Mouse (Mus musculus): ENCODE data around the gene Hexim2.

The Hexim2 gene

GRCm38 (mm10) chr11:103172392-103173040 lies 40.3 kb downstream of the Hexim2 start:
- DNase-seq (ENCODE audit: low read depth, low spot score): no peak

GRCm38 (mm10) chr11:103173041-103173770 lies 41.0 kb downstream of the Hexim2 start:
- no peak for DNase-seq (ENCODE audit: low read depth, low spot score)

- DNase-seq (ENCODE audit: low read depth, low spot score): peak; percentile 34
Observed at GRCm38 (mm10) chr11:103173771-103174344, 41.6 kb downstream of the Hexim2 start.

DNA sequence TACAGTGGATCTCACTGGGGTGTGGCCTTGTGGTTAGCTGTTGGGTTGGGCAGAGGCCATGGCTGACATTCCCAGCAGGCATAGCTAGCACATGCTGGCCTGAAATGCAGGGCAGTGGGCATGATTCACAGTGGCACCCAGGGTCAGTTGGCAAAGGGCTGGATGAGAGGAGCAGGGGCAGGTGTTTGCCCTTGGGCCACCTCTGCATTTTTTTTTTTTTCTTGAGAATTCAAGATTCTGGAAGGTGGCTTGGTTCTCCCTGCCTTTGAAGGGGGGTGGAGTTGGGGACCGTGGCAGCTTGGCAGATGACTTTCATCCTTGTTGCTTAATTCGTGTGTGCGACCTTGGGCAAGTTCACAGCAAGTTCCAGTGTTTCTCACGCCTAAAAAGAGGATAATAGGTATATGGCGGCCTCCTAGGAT lies 42.2 kb downstream of the Hexim2 start:
- DNase-seq (ENCODE audit: low read depth, low spot score): peak; percentile 80

DNA sequence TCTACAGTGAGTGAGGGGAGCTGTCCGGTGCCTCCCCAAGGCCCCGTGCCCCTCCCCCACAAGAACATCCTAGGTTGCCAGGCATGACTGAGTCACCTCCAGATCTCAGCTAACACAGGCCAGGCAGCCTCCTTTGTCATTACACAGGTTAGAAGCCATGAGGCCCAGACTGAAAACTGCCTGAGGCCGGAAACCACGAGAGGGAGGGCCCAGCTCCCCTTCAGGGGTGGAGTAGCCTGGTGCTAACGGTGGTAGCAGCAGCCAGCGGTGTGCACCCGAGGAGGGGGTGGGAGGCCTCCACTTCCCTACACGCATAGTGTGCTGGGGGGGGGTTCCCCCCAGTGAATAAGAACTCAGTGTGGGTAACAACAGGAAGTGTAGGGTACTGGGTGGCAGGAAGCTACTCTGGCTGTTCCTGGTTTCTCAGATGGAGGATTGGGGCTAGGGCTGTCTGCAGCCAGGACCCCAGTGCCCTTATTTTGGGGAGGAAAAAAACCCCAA lies 42.7 kb downstream of the Hexim2 start:
- peak; percentile 90 for DNase-seq (ENCODE audit: low read depth, low spot score)

DNA sequence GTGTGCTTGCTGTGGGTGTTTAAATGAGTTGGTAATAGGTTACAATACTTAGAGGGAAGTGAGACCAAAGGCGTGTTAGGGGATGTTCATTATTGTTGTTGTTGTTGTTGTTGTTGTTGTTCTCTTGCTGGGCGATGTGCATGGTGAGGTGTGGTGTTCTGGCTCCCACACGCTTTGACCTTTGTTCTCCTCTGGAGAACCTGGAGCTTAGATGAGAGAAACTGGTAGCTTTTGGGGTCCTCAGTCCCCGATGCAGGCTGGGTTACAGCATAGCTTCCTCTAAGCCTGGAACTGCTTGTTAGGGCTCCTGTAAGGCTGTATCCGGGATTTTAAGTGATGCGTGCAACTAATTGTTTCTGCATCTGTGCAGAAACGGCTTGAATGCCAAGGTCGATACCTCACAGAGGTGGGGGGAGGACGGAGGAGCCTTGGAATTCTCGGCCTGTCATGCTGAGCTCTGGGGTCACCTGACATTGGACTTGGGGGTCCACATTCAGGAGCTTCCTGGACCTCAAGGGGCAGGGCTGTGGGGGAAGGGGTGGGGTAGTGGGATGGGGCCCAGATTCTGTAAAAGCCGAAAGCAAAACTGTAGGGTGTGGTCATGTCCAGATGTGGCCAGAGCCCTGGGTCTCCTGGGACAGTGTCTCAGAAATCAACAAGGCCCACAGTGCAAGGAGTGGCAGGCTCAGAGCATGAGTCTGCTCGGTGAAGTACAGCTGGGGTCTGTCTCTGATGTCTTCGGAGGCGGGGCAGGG lies 43.6 kb downstream of the Hexim2 start:
- DNase-seq (ENCODE audit: low read depth, low spot score): peak; percentile 78

GRCm38 (mm10) chr11:103176510-103176909 lies 44.3 kb downstream of the Hexim2 start:
- DNase-seq (ENCODE audit: low read depth, low spot score): no peak

DNA sequence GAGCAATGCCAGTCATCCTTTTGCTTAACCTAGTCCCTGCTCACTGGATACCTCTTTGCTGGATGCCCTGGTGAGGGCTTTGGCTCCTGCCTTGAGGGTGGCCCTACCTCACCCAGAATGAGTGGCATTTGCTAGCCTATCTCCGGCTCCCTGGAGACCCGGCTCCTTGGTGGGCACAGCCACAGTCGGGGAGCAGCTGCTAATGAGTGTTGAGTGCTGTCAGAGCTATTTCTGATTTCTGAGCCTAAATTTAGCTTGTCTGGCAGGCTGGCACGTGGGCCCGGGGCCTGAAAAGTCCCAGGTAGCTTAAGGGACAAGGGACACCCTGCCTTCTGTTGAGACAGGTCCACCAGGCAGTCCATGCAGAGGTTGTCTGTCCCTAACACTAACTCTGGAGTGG lies 45.0 kb downstream of the Hexim2 start:
- DNase-seq (ENCODE audit: low read depth, low spot score): no peak

- DNase-seq (ENCODE audit: low read depth, low spot score): no peak
Observed at GRCm38 (mm10) chr11:103177815-103178485, 45.7 kb downstream of the Hexim2 start.

- DNase-seq (ENCODE audit: low read depth, low spot score): no peak
Observed at GRCm38 (mm10) chr11:103178748-103179147, 46.5 kb downstream of the Hexim2 start.

- no peak for DNase-seq (ENCODE audit: low read depth, low spot score)
Observed at GRCm38 (mm10) chr11:103180426-103180825, 48.2 kb downstream of the Hexim2 start.

DNA sequence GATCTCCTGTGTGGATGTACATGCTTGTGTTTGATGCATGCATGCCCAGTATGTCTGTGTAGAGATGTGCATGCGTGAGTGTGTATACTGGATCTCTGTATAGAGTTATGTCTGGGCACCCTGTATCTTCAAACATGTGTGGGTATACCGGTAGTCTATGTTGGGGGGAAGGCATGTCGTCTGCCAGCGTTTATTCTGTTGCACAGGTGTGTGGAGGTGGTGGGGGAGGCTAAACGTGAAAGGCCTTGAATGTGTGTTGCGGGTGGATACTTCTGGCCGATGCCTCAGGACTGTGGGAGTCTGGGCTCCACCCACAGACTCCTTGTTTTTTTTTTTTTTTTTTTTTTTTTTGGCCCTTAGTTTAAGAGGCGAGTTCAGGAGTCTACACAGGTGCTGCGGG lies 49.1 kb downstream of the Hexim2 start:
- no peak for DNase-seq (ENCODE audit: low read depth, low spot score)

GRCm38 (mm10) chr11:103181911-103182310 lies 49.7 kb downstream of the Hexim2 start:
- DNase-seq (ENCODE audit: low read depth, low spot score): no peak

GRCm38 (mm10) chr11:103184891-103185290 lies 52.7 kb downstream of the Hexim2 start:
- DNase-seq (ENCODE audit: low read depth, low spot score): peak; percentile 77
